Mouse (Mus musculus): ENCODE measurements around the gene Rps15.

Rps15 gene

GRCm38 (mm10) chr10:80260642-80261584 lies 31.3 kb upstream of the Rps15 start, which contains the start of the genes Gamt and Dazap1:
Gene Gamt, minus strand, starts transcription at chr10:80261012.
Gene Dazap1, plus strand, starts transcription at chr10:80261486.
- DNase-seq (ENCODE audit: extremely low spot score), result peak; percentile 99

DNA sequence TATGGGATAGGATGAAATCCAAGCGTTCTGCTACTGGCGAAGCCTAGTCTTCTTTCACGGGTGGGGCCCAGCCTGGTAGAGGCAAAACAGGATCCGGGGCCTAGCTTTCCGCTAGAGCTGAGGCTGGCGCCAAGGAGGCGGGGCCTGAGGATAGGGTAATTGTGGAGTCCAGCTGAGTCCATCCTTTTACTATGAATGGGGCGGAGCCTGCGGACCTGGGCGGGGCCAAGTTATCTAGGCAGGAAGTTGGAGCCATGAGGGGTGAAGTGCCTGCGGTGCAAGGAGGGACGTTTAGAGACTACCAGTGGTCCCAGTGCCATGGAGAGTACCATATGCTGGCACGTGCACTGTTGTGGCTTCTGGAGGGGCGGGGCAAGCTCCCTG lies 30.7 kb upstream of the Rps15 start:
- peak; percentile 94 for DNase-seq (ENCODE audit: extremely low spot score)

DNA sequence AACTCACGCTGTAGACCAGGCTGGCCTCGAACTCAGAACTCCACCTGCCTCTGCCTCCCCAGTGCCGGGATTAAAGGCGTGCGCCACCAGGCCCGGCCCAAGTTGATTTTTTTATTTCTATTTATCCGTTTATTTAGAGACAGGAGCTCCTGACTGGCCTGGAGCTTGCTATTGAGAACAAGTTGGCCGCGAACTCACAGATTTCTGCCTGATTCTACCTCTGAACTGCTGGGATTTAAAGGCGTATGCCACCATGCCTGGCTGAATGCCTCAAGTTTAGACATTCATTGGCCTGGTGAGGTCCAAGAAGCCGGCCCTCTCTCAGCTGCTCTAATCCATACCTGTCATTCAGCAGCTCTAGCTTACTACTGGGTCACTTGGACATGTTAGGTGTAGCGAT lies 30.1 kb upstream of the Rps15 start:
- no peak for DNase-seq (ENCODE audit: extremely low spot score)

GRCm38 (mm10) chr10:80262776-80263365 lies 29.4 kb upstream of the Rps15 start:
- no peak for DNase-seq (ENCODE audit: extremely low spot score)

DNA sequence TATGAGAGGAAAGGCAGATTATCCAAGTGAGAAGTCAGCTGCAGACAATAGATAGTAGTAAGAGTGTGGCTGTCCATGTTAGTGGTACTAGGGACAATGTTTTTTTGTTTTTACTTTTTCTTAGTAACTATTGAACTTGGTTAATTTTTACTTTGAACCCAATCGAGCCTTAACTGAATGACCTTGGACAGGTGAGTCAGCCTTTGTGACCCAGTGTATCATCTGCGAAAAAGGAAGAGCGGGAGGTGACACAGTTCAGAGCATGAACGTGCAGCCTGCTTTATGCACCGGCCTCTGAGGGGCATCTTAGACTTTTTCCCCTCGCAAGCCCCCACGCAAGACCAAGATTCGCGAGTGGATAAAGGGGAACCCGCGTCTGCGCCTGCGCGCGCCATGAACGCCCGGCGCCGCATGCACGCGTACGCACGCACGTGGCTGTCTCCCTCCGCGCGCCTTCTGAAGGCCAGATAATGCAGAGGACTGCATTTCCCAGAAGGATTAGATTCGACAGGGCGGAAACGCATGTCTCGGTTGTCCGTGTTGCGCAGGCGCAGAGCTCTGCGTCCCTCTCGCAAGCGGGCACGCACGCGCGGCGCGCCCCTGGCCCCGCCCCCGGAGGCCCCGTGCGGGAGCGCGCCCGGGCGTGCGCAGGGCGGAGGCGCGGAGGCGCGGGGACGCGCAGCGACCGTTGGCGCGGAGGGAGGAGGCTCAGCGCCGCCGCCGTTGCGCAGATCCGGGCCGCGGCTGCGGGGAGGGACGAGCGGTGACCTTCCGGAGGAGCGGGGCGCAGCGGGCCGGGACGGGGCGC lies 27.7 kb upstream of the Rps15 start:
- DNase-seq (ENCODE audit: extremely low spot score), result peak; percentile 94

DNA sequence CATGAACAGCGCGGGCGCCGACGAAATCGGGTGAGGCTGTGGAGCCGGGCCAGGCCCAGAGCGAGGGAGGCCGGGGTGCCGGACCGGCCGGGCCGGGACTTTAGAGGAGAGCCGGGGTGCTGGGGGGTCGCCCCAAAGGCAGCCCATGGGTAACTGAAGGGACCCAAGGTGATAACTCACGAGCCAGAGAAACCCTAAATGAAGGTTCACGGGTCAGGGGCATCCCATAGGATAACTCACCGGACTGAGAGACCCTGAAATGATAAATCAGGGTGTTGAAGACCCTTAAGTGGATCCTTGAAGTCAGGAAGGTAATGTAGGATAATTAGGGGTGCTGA lies 27.1 kb upstream of the Rps15 start:
- DNase-seq (ENCODE audit: extremely low spot score), result no peak

GRCm38 (mm10) chr10:80270099-80270498 lies 22.2 kb upstream of the Rps15 start:
- DNase-seq (ENCODE audit: extremely low spot score), result no peak

- no peak for DNase-seq (ENCODE audit: extremely low spot score)
Measured at GRCm38 (mm10) chr10:80270734-80271181, 21.5 kb upstream of the Rps15 start.

DNA sequence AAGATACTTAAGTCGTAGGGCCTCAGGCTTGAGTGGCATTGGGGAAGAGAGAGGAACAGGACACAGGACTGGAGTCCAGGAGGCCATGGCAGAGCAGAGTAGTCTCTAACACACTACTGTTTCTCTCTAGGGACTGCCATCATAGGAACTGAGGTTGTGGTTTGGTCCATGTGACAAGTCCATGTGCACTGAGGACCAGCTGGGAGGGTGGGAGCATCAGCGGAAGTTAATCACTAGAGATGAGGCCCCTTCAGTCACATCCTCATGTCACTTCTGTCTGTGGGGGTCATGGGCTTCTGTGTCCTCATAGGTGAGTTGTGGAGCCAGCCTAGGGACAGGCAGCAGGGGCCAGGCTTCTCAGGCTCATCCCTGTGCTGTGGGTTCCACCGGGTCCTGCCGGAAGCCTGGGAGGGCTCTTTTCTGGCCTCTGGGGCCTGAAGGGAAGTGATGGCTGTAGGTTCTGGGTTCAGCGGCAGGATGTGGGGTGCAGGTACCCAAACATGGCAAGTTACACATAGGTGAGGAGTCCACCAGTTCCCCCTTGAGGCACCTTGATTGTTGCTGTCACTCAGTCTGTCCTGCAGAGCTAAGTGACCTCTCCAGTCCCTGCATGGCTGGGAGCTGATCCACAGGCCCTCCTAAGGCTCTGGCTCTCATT lies 20.9 kb upstream of the Rps15 start:
- no peak for DNase-seq (ENCODE audit: extremely low spot score)

DNA sequence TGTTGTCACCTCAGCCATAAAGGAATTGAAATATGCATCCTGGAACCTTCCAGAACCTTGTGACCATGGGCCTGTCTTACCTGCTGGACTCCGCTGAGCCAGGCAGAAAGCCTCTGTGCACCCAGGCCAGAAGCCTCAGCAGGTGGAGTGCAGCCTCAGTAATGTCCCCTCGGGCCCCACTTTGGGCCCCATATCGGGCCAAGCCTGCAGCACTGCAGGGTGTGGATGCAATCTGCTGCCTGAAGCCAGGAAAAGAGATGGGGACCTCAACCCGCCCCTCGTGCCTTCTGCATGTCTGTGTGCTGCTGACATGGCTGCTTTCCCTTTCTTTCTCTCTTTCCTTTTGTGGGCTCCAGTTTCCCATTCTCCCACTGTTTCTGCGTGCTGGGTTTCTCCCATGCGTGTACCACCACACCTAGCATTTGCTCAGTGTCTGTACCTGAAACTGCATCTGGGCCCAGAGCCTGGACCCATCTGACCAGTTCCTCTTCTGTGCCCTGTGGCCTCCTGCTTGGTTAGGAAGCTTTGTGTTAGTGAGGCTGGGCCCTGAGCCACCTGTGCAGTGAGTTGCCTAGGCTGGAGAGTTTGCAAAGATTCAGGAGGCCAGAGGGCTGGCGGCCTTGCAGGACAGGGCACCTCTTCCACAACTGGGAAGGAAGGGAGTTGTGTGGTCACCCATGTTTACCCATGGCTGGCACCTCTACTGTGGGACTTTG lies 20.2 kb upstream of the Rps15 start:
- no peak for DNase-seq (ENCODE audit: extremely low spot score)

DNA sequence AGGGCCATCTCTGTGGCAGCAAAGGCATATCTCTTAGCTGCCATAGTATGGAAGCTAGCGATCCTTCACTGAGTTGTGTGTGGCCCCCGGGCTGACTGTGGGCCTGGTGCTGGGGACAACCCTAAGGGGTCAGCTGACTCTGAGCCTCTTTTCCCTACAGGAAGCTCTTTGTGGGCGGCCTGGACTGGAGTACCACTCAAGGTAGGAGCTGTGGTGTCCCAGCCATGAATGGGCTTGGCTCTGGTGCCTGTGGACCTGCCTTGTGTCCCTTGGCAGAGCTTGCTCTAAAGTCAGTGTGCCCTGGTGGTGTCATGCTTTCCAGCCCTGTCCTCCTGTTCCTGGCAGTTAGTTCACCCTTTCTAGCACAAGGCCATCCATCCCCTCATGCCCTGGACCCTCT lies 18.4 kb upstream of the Rps15 start:
- DNase-seq (ENCODE audit: extremely low spot score), result no peak

DNA sequence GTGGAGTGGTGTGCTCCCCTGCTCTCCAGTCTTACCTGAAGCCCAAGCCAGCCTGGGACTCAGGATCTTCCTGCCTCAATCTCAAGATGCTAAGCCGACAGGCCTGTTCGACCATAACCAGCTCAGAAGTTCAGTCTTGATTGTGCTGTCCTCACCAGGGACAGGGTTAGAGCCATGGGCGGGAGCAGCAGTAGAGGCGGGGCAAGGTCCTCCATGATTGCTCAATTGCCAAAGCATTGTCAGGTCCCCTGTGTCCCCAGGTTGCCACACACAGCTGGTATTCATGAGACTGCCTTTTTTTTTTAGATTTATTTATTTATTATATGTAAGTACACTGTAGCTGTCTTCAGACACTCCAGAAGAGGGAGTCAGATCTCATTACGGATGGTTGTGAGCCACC lies 16.0 kb upstream of the Rps15 start:
- no peak for DNase-seq (ENCODE audit: extremely low spot score)

- no peak for DNase-seq (ENCODE audit: extremely low spot score)
Measured at GRCm38 (mm10) chr10:80278390-80278789, 13.9 kb upstream of the Rps15 start.

DNA sequence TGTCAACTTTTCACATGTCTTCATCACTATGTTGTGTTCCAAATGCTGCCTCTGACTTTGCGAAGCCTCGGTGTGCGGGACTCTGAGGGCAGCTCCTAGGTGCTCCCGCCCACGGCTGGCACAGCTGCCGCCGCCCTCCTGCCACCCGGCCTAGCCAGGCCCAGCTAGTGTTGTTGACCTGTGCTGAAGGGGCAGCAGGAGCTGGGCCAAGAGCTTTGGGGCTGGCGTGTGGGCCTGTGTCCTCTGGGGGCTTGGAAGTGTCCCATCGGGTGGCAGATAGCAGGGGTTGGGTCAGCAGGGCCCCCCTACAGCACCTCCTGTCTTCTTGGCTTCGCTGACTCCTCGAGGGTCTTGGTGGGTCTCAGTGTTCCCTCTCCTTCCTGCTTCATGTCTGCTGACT lies 13.0 kb upstream of the Rps15 start:
- no peak for DNase-seq (ENCODE audit: extremely low spot score)

GRCm38 (mm10) chr10:80281304-80281703 lies 10.9 kb upstream of the Rps15 start:
- DNase-seq (ENCODE audit: extremely low spot score), result no peak

DNA sequence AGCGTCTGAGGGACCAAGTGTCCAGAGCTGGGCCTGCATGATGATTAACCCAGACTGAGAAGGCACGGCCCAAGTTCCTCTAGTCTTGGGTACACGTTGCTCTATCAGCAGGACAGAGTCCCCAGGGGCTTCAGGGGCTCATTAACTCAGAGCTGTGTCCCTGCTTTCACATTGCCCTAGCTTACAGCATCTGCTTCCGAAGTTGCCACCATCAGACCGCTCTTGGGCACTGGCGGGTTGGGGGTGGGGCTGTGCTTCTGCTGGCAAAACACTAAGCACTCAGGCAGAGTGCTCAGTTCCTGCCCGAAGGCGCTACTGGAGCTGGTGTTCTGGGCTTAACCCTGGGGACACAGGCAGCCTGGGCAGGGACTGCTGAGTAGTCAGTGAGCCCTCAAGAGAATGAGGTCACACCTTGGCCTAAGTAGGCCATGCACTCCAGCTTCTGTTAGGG lies 10.3 kb upstream of the Rps15 start:
- no peak for DNase-seq (ENCODE audit: extremely low spot score)

- DNase-seq (ENCODE audit: extremely low spot score), result no peak
Measured at GRCm38 (mm10) chr10:80282481-80283441, 9.5 kb upstream of the Rps15 start.

GRCm38 (mm10) chr10:80285222-80286070 lies 6.8 kb upstream of the Rps15 start:
- no peak for DNase-seq (ENCODE audit: extremely low spot score)

DNA sequence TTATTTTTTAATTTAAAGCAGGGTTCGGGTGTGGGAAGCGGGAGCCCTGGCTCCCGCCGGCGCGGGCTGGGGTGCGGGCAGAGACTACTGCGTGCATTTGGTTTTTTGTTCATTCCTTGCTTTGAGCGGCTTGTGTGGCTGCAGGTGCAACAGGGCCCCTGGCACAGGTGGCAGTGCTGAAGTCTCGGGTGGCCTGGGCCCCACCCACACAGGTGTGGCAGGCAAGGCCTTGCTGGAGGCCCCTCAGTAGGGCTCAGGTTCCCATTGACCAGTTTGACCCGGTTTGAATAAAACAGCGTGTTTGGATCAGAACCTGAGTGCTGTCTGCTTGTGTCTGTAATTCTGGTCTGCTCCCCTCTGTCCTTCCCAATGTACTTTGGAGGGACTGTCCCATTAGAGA lies 4.2 kb upstream of the Rps15 start:
- no peak for DNase-seq (ENCODE audit: extremely low spot score)

Measured in embryo, embryonic 9.5 days (tissue).